Mouse (Mus musculus) myocyte (in vitro differentiated cells): ENCODE data around the gene Cda.

Experiments used
- MAX ChIP-seq: IDR thresholded peaks from one replicate; pipeline ENCODE4 v1.6.1; 2011; ENCODE audit warnings: low read depth, mild to moderate bottlenecking, control low read depth
- MYOD1 ChIP-seq, 3 experiments: IDR thresholded peaks; one replicate each; pipeline ENCODE4 v1.6.1; 2011; ENCODE audit warnings: control low read depth in 2 of 3, low read depth in 2 of 3, mild to moderate bottlenecking in 2 of 3, moderate library complexity in 1 of 3; ENCODE audit not compliant: insufficient read length in 2 of 3, control insufficient read depth in 1 of 3
- MYOG ChIP-seq, 3 experiments: IDR thresholded peaks; one replicate each; pipeline ENCODE4 v1.6.1; 2011; ENCODE audit warnings: control low read depth in 2 of 3, low read depth in 2 of 3, mild to moderate bottlenecking in 2 of 3; ENCODE audit not compliant: insufficient read length in 2 of 3, control insufficient read depth in 1 of 3, insufficient read depth in 1 of 3
- POLR2A ChIP-seq: IDR thresholded peaks from one replicate; pipeline ENCODE4 v1.6.1; 2011; ENCODE audit warnings: low read depth, mild to moderate bottlenecking, control low read depth, moderate library complexity; ENCODE audit not compliant: insufficient read length
- POLR2AphosphoS2 ChIP-seq: IDR thresholded peaks from one replicate; pipeline ENCODE4 v1.6.1; 2011; ENCODE audit warnings: low read depth, control low read depth; ENCODE audit not compliant: insufficient read length
- REST ChIP-seq: IDR thresholded peaks from one replicate; pipeline ENCODE4 v1.6.1; 2011; ENCODE audit warnings: mild to moderate bottlenecking, control low read depth, moderate library complexity; ENCODE audit not compliant: insufficient read depth, insufficient read length
- TCF12 ChIP-seq: IDR thresholded peaks from one replicate; pipeline ENCODE4 v1.6.1; 2011; ENCODE audit warnings: mild to moderate bottlenecking, control low read depth; ENCODE audit not compliant: poor library complexity, insufficient read depth, severe bottlenecking
- USF1 ChIP-seq: IDR thresholded peaks from one replicate; pipeline ENCODE4 v1.6.1; 2011; ENCODE audit warnings: low read depth, mild to moderate bottlenecking, control low read depth, moderate library complexity

GRCm38 (mm10) chr4:138358176-138358575, 9.6 kb downstream of the Cda start:
- TF ChIP-seq POLR2AphosphoS2, result no peak
- TF ChIP-seq MAX, result no peak
- no peak for TF ChIP-seq MYOG (IDR thresholded peaks at IDR 0.05; ENCODE audit: control insufficient read depth in 1 of 3, insufficient read depth in 1 of 3, insufficient read length in 2 of 3, low read depth in 2 of 3)
- TF ChIP-seq REST, result no peak
- TF ChIP-seq MYOD1 (IDR thresholded peaks at IDR 0.05; ENCODE audit: control insufficient read depth in 1 of 3, insufficient read length in 2 of 3, low read depth in 2 of 3), result no peak
- TF ChIP-seq TCF12, result no peak
- no peak for TF ChIP-seq USF1
- no peak for TF ChIP-seq POLR2A
